Mouse (Mus musculus) adipose tissue, adult 10 weeks (tissue): ENCODE results near the gene Gm10665. TPM values are rescaled to one million over a fixed set of nuclear protein-coding genes. Genes with fewer than 3 reads are reported as not detected.

Experiments
- polyA plus RNA-seq: library from polyadenylated mRNA; stranded (reverse); fragments of 350-450 nt; fragmentation: Illumina TruSeq; extraction: RNeasy Lipid Tissue Mini Kit (QIAGEN cat#74804); gene quantifications from one replicate; pipeline ENCODE4 v1.2.3, GENCODE M21; 2014; ENCODE audit warnings: low read depth, low replicate concordance

The Gm10665 gene
- not detected for polyA plus RNA-seq

DNA sequence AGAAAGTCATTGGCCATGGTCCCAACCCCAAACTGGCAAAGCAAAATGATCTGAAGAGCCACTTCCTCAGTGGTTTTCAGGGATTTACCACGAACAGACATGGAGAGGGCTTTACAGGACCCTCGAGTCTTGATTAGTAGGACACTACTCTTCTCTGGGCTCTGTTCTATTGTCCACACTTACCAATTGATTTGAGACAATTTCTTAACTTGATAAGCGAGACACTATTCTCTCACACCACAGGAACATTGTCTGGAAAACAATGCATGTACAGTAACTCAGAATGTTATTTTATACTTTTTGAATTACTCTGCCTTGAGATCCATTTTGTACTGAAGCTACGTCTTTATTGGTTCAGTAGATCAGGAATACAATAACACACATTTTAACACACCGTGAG is at the start of gene Gm10665:
TSS of gene Gm10665 (minus strand) at position 101 of the 400 bp plus-strand sequence.

DNA sequence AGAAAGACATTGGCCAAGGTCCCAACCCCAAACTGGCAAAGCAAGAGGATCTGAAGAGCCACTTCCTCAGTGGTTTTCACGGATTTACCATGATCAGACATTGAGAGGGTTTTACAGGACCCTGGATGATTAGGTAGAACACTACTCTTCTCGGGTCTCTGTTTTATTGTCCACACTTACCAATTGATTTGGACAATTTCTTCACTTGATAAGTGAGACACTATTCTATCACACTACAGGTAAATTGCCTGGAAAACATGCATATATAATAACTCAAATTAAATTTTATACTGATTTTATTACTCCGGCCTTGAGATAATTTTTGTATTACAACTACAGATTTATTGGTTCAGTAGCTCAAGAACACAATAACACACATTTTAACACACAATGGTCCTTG is 35.7 kb upstream of the Gm10665 start, which contains the start of gene Vmn1r151:
TSS of gene Vmn1r151 (minus strand) at position 101 of the 400 bp plus-strand sequence.

DNA sequence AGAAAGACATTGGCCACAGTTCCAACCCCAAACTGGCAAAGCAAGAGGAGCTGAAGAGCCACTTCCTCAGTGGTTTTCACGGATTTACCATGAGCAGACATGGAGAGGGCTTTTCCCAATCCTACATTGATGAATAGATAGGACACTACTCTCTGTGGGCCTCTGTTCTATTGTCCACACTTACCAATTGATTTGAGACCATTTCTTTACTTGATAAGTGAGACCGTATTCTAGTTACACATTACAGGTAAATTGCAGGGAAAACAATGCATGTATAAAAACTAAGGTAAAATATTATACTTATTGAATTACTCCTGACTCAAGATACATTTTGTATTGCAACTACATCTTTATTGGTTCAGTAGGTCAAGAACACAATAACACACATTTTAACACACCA is 25.7 kb downstream of the Gm10665 start, which contains the start of gene Vmn1r149:
TSS of gene Vmn1r149 (minus strand) at position 101 of the 400 bp plus-strand sequence.

DNA sequence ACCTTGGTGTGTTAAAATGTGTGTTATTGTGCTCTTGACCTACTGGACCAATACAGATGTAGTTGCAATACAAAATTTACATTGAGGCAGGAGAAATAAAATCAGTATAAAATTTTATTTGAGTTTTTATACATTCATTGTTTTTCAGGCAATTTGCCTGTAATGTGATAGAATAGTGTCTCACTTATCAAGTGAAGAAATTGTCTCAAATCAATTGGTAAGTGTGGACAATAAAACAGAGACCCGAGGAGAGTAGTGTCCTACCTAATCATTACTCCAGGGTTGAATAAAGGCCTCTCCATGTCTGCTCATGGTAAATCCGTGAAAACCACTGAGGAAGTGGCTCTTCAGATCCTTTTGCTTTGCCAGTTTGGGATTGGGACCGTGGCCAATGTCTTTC is 50.6 kb downstream of the Gm10665 start, which contains the start of gene Vmn1r148:
TSS of gene Vmn1r148 (plus strand) at position 301 of the 400 bp plus-strand sequence.

Other genes starting within 250 kb of the Gm10665 start
- not detected for gene Gm8453, start 234.6 kb downstream of the Gm10665 start, polyA plus RNA-seq
- not detected for gene Gm4187, start 134.4 kb downstream of the Gm10665 start, polyA plus RNA-seq
- not detected for gene Gm8660, start 93.0 kb downstream of the Gm10665 start, polyA plus RNA-seq
- not detected for gene Vmn1r148, start 50.5 kb downstream of the Gm10665 start, polyA plus RNA-seq
- gene Vmn1r149, start 25.8 kb downstream of the Gm10665 start, polyA plus RNA-seq: not detected
- not detected for gene Vmn1r151, start 35.6 kb upstream of the Gm10665 start, polyA plus RNA-seq
- not detected for gene Vmn1r152, start 58.9 kb upstream of the Gm10665 start, polyA plus RNA-seq
- gene Gm8677, start 70.8 kb upstream of the Gm10665 start, polyA plus RNA-seq: not detected
- gene Gm4201, start 101.3 kb upstream of the Gm10665 start, polyA plus RNA-seq: not detected
- not detected for gene Gm4565, start 124.1 kb upstream of the Gm10665 start, polyA plus RNA-seq
- gene Vmn1r155, start 193.9 kb upstream of the Gm10665 start, polyA plus RNA-seq: not detected
- not detected for gene Gm8693, start 228.2 kb upstream of the Gm10665 start, polyA plus RNA-seq